In the genomic region with DNA sequence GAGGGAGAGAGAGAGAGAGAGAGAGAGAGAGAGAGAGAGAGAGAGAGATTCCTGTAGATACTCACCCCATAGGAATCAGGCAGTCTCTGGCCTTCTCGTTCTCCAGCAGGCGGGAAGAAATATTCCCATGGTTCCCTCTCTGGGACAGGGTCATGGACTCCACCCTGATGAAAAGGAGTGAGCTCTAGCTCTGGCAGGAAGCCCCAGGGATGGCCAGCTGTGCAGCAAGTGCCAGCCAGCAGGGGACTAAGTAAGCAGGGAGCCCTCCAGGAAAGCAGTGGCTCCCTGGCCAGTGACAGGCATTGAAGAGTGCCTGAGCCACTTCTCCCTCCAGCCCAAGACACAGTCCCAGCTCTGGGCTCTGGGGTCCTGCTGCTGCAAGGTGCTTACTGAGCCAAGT, we compare ENCODE assay signal across 36 mouse cellular contexts. TPM values are rescaled to one million over a fixed set of nuclear protein-coding genes. Genes with fewer than 3 reads are reported as not detected.
"Had no signal": no experiment of that assay in that cellular context is flagged by ENCODE, and none has a peak within 500 bp of the region (broad histone marks: within the 10 kb centered on the region; RNA-seq: fewer than 3 reads in every experiment).

No protein-coding gene starts in this region.

- H3K4me2 ChIP-seq: heart, embryonic 12.5 days; hindbrain, embryonic 14.5 days; intestine, embryonic 15.5 days; kidney, embryonic 15.5 days; limb, embryonic 12.5 days; liver, embryonic 13.5 days; liver, embryonic 15.5 days had no signal

- H3K9me3 ChIP-seq: heart, embryonic 10.5 days; heart, embryonic 12.5 days; hindbrain, embryonic 10.5 days; intestine, embryonic 15.5 days; kidney, embryonic 15.5 days; limb, embryonic 10.5 days; limb, embryonic 12.5 days; liver, embryonic 13.5 days; liver, embryonic 15.5 days had no signal

- ATAC-seq: hindbrain, embryonic 16.5 days; inflammation-experienced regulatory T-cells, adult 6 months; intestine, embryonic 15.5 days; intestine, postnatal 0 days; liver, postnatal 0 days had no signal

- H3K27ac ChIP-seq: gastrocnemius, adult 2 months; heart, embryonic 10.5 days; hindbrain, embryonic 10.5 days; hindbrain, embryonic 14.5 days; intestine, embryonic 15.5 days; kidney, embryonic 15.5 days; kidney, postnatal 0 days; layer of hippocampus, adult 2 months; left cerebral cortex, adult 2 months; limb, embryonic 10.5 days; limb, embryonic 12.5 days; liver, embryonic 13.5 days; liver, embryonic 15.5 days had no signal

- H3K9ac ChIP-seq: heart, embryonic 12.5 days; hindbrain, embryonic 14.5 days; intestine, embryonic 15.5 days; kidney, embryonic 15.5 days; limb, embryonic 12.5 days; liver, embryonic 13.5 days; liver, embryonic 15.5 days; liver, postnatal 0 days had no signal

- DNase-seq: gastrocnemius, adult 2 months; gastrocnemius, postnatal 10 days; gastrocnemius, postnatal 25 days; heart, adult 18-20 months; heart, postnatal 10 days; heart, postnatal 4 days; kidney, adult 18-20 months; liver; liver, embryonic 13.5 days; liver, postnatal 0 days had no signal

- H3K36me3 ChIP-seq: heart, embryonic 10.5 days; heart, embryonic 12.5 days; hindbrain, embryonic 10.5 days; intestine, embryonic 15.5 days; kidney, embryonic 15.5 days; limb, embryonic 10.5 days; limb, embryonic 12.5 days; liver, embryonic 13.5 days; liver, embryonic 15.5 days had no signal

- H3K4me1 ChIP-seq: heart, embryonic 12.5 days; intestine, embryonic 15.5 days; limb, embryonic 12.5 days had no signal

- H3K4me3 ChIP-seq: gastrocnemius, adult 2 months; heart, embryonic 10.5 days; heart, embryonic 12.5 days; hindbrain, embryonic 10.5 days; intestine, embryonic 15.5 days; kidney, embryonic 15.5 days; layer of hippocampus, adult 2 months; left cerebral cortex, adult 2 months; limb, embryonic 10.5 days; limb, embryonic 12.5 days; liver, embryonic 13.5 days; liver, embryonic 15.5 days had no signal

RNA-seq across cellular contexts. Expression of gene Acaa1b, which starts 5.1 kb away (rescaled TPM):
- total RNA-seq: granulocyte monocyte progenitor cell, adult 5-6 weeks had no signal
- polyA plus RNA-seq: inflammation-experienced regulatory T-cells, adult 6 months had no signal

RNA-seq across cellular contexts. Expression of gene Gm47289, which starts 7.2 kb away (rescaled TPM):
- total RNA-seq: gastrocnemius, adult 2 months; gastrocnemius, postnatal 10 days; gastrocnemius, postnatal 25 days; gastrocnemius, postnatal 4 days; granulocyte monocyte progenitor cell, adult 5-6 weeks; heart, adult 18-20 months; heart, adult 8-10 months; heart, postnatal 10 days; heart, postnatal 25 days; heart, postnatal 4 days; layer of hippocampus, adult 2 months; layer of hippocampus, postnatal 10 days; layer of hippocampus, postnatal 25 days; left cerebral cortex, adult 2 months; left cerebral cortex, postnatal 14 days; left cerebral cortex, postnatal 36 days had no signal
- polyA plus RNA-seq: frontal cortex, adult 2 months; heart, embryonic 10.5 days; heart, embryonic 12.5 days; heart, embryonic 14.5 days; heart, embryonic 16.5 days; hindbrain, embryonic 10.5 days; hindbrain, embryonic 14.5 days; hindbrain, embryonic 16.5 days; inflammation-experienced regulatory T-cells, adult 6 months; intestine, embryonic 15.5 days; intestine, postnatal 0 days; kidney, embryonic 15.5 days; kidney, postnatal 0 days; limb, embryonic 10.5 days; limb, embryonic 12.5 days; liver, embryonic 13.5 days; liver, embryonic 15.5 days; liver, postnatal 0 days had no signal

RNA-seq across cellular contexts. Expression of gene Dlec1, which starts 49.5 kb away (rescaled TPM):
- total RNA-seq: gastrocnemius, adult 2 months had no signal
- polyA plus RNA-seq: liver, embryonic 13.5 days; liver, embryonic 15.5 days had no signal

RNA-seq across cellular contexts. Expression of gene Slc22a13, which starts 57.1 kb away (rescaled TPM):
- total RNA-seq: gastrocnemius, adult 2 months; gastrocnemius, postnatal 10 days; gastrocnemius, postnatal 25 days; gastrocnemius, postnatal 4 days; granulocyte monocyte progenitor cell, adult 5-6 weeks; heart, adult 18-20 months; heart, adult 8-10 months; heart, postnatal 10 days; heart, postnatal 25 days; heart, postnatal 4 days; layer of hippocampus, adult 2 months; layer of hippocampus, postnatal 10 days; layer of hippocampus, postnatal 25 days; left cerebral cortex, postnatal 36 days had no signal
- polyA plus RNA-seq: frontal cortex, adult 2 months; heart, embryonic 10.5 days; heart, embryonic 12.5 days; heart, embryonic 14.5 days; heart, embryonic 16.5 days; hindbrain, embryonic 10.5 days; hindbrain, embryonic 14.5 days; hindbrain, embryonic 16.5 days; inflammation-experienced regulatory T-cells, adult 6 months; intestine, embryonic 15.5 days; intestine, postnatal 0 days; limb, embryonic 10.5 days; limb, embryonic 12.5 days; liver, embryonic 13.5 days; liver, embryonic 15.5 days; liver, postnatal 0 days had no signal

RNA-seq across cellular contexts. Expression of gene Plcd1, which starts 58.4 kb away (rescaled TPM):
- total RNA-seq: granulocyte monocyte progenitor cell, adult 5-6 weeks had no signal
